Mouse (Mus musculus) heart, postnatal 4 days (tissue): ENCODE results near the gene Tgif1. TPM values are rescaled to one million over a fixed set of nuclear protein-coding genes. Genes with fewer than 3 reads are reported as not detected.
A peak's percentile ranks its signal among the peaks of the same experiment; 100 is the strongest.

ENCODE experiments used
- DNase-seq: peaks from one replicate; pipeline ENCODE4 v3.0.0; 2021
- total RNA-seq, 2 experiments: library from RNA; stranded (reverse); gene quantifications; 2 replicates each; pipeline ENCODE4 v1.2.3; 2021

The Tgif1 gene
- total RNA-seq, 2 experiments from 2014 or later, result 13.7 to 15.5 TPM

GRCm38 (mm10) chr17:70866029-70866428 is 12.7 kb upstream of the Tgif1 start:
- DNase-seq, result no peak

- no peak for DNase-seq
Measured at GRCm38 (mm10) chr17:70865060-70865604, 11.8 kb upstream of the Tgif1 start.

GRCm38 (mm10) chr17:70864645-70865044 is 11.3 kb upstream of the Tgif1 start:
- DNase-seq, result no peak

- DNase-seq, result no peak
Measured at GRCm38 (mm10) chr17:70864117-70864516, 10.8 kb upstream of the Tgif1 start.

GRCm38 (mm10) chr17:70858814-70859213 is 5.5 kb upstream of the Tgif1 start:
- no peak for DNase-seq

- peak; percentile 41 for DNase-seq
Measured at GRCm38 (mm10) chr17:70856871-70857415, 3.6 kb upstream of the Tgif1 start.

- no peak for DNase-seq
Measured at GRCm38 (mm10) chr17:70854021-70854420, 675 bp upstream of the Tgif1 start.

GRCm38 (mm10) chr17:70852686-70853386 is 510 bp downstream of the Tgif1 start:
- DNase-seq, result peak; percentile 87

GRCm38 (mm10) chr17:70852011-70852685 is 1.2 kb downstream of the Tgif1 start:
- peak; percentile 31 for DNase-seq

GRCm38 (mm10) chr17:70850996-70851991 is 2.1 kb downstream of the Tgif1 start:
- peak; percentile 78 for DNase-seq

- DNase-seq, result peak; percentile 75
Measured at GRCm38 (mm10) chr17:70850233-70850995, 2.9 kb downstream of the Tgif1 start.

- DNase-seq, result peak; percentile 91
Measured at GRCm38 (mm10) chr17:70849399-70850232, 3.7 kb downstream of the Tgif1 start.

- peak; percentile 69 for DNase-seq
Measured at GRCm38 (mm10) chr17:70848511-70849398, 4.6 kb downstream of the Tgif1 start.

GRCm38 (mm10) chr17:70847751-70848510 is 5.4 kb downstream of the Tgif1 start:
- DNase-seq, result peak; percentile 23

GRCm38 (mm10) chr17:70847086-70847485 is 6.3 kb downstream of the Tgif1 start:
- peak; percentile 66 for DNase-seq

- no peak for DNase-seq
Measured at GRCm38 (mm10) chr17:70846111-70846644, 7.2 kb downstream of the Tgif1 start.

- no peak for DNase-seq
Measured at GRCm38 (mm10) chr17:70845543-70845942, 7.8 kb downstream of the Tgif1 start.

- DNase-seq, result peak; percentile 11
Measured at GRCm38 (mm10) chr17:70844971-70845370, 8.4 kb downstream of the Tgif1 start.
